Mouse (Mus musculus) megakaryocyte, embryonic 14.5 days (primary cell): Measurements from ENCODE around the gene Kiss1. TPM values are rescaled to one million over a fixed set of nuclear protein-coding genes. Genes with fewer than 3 reads are reported as not detected.

ENCODE experiments used
- H3K27me3 ChIP-seq: replicated peaks from 2 replicates; pipeline ENCODE3; 2012; ENCODE audit warnings: inconsistent platforms
- H3K36me3 ChIP-seq: replicated peaks from 2 replicates; pipeline ENCODE3; 2012; ENCODE audit warnings: low read length, inconsistent platforms, mixed read lengths
- H3K4me1 ChIP-seq: 2 replicates; pipeline ENCODE4 v1.6.1; 2012; ENCODE audit warnings: inconsistent platforms
- H3K4me3 ChIP-seq: replicated peaks from 2 replicates; pipeline ENCODE3; 2012; ENCODE audit warnings: moderate library complexity, mild to moderate bottlenecking, inconsistent platforms
- H3K9me3 ChIP-seq: 2 replicates; pipeline ENCODE4 v1.6.1; 2012; ENCODE audit warnings: inconsistent platforms
- FLI1 ChIP-seq: IDR thresholded peaks from 2 replicates; pipeline ENCODE4 v1.6.1; 2012; ENCODE audit warnings: low read length, inconsistent platforms, mixed read lengths
- GATA1 ChIP-seq: IDR thresholded peaks from 3 replicates; pipeline ENCODE4 v1.6.1; 2012; ENCODE audit warnings: mixed read lengths, low read length, inconsistent platforms, borderline replicate concordance
- polyA plus RNA-seq: library from polyadenylated mRNA; stranded (reverse); fragments of >175 nt; gene quantifications from 2 replicates; pipeline ENCODE4 v1.2.3, GENCODE M21; 2012; ENCODE audit warnings: low replicate concordance; ENCODE audit not compliant: insufficient read depth

The Kiss1 gene
- polyA plus RNA-seq, result not detected in 2 replicates

GRCm38 (mm10) chr1:133321267-133321925, at the start of gene Kiss1:
Gene Kiss1, plus strand, starts transcription at chr1:133321875.
- Histone ChIP-seq H3K36me3 (no peaks in the 10 kb centered on the region), H3K9me3 (peaks cover 21% of the 10 kb centered on the region), H3K27me3 (peaks cover 29% of the 10 kb centered on the region), H3K4me3 (no peak within 1 kb of the TSS), H3K4me1 (no peaks in the 10 kb centered on the region)
- no peak for TF ChIP-seq GATA1
- TF ChIP-seq FLI1, result no peak

GRCm38 (mm10) chr1:133274163-133274562, 47.5 kb upstream of the Kiss1 start:
- H3K36me3 ChIP-seq, result no peaks in the 10 kb centered on the region
- TF ChIP-seq GATA1, result no peak
- no peak for TF ChIP-seq FLI1
- peaks cover 5% of the 10 kb centered on the region; the same call in 1 of the 2 replicates for H3K4me1 ChIP-seq
- peaks cover 81% of the 10 kb centered on the region for H3K27me3 ChIP-seq
- no peak overlapping the region for H3K4me3 ChIP-seq
- no peaks in the 10 kb centered on the region for H3K9me3 ChIP-seq

- TF ChIP-seq FLI1, result no peak
- TF ChIP-seq GATA1, result no peak
- Histone ChIP-seq H3K36me3 (no peaks in the 10 kb centered on the region), H3K27me3 (peaks cover 84% of the 10 kb centered on the region), H3K4me1 (peaks cover 5% of the 10 kb centered on the region; the same call in 1 of the 2 replicates), H3K4me3 (no peak overlapping the region), H3K9me3 (no peaks in the 10 kb centered on the region)
Measured at GRCm38 (mm10) chr1:133276983-133277382, 44.7 kb upstream of the Kiss1 start.

GRCm38 (mm10) chr1:133278539-133278938, 43.1 kb upstream of the Kiss1 start:
- H3K36me3 ChIP-seq, result no peaks in the 10 kb centered on the region

GRCm38 (mm10) chr1:133278946-133279631, 42.6 kb upstream of the Kiss1 start:
- no peaks in the 10 kb centered on the region for H3K9me3 ChIP-seq
- no peaks in the 10 kb centered on the region for H3K36me3 ChIP-seq
- H3K27me3 ChIP-seq, result peaks cover 87% of the 10 kb centered on the region
- TF ChIP-seq GATA1 (no peak), FLI1 (no peak)
- no peak overlapping the region for H3K4me3 ChIP-seq
- peaks cover 5% of the 10 kb centered on the region; the same call in 1 of the 2 replicates for H3K4me1 ChIP-seq

More at GRCm38 (mm10) chr1:133278539-133278938, 43.1 kb upstream of the Kiss1 start:
- Histone ChIP-seq H3K4me3 (no peak overlapping the region), H3K9me3 (no peaks in the 10 kb centered on the region), H3K4me1 (peaks cover 5% of the 10 kb centered on the region; the same call in 1 of the 2 replicates), H3K27me3 (peaks cover 88% of the 10 kb centered on the region)
- no peak for TF ChIP-seq GATA1
- TF ChIP-seq FLI1, result no peak

- H3K4me3 ChIP-seq, result no peak overlapping the region
- peaks cover 83% of the 10 kb centered on the region for H3K27me3 ChIP-seq
- H3K36me3 ChIP-seq, result no peaks in the 10 kb centered on the region
- TF ChIP-seq FLI1 (no peak), GATA1 (no peak)
- H3K9me3 ChIP-seq, result no peaks in the 10 kb centered on the region
- peaks cover 5% of the 10 kb centered on the region; the same call in 1 of the 2 replicates for H3K4me1 ChIP-seq
Measured at GRCm38 (mm10) chr1:133279632-133280093, 42.0 kb upstream of the Kiss1 start.

GRCm38 (mm10) chr1:133280537-133280936, 41.1 kb upstream of the Kiss1 start:
- TF ChIP-seq GATA1 (no peak), FLI1 (no peak)
- H3K4me1 ChIP-seq, result peaks cover 5% of the 10 kb centered on the region; the same call in 1 of the 2 replicates
- no peaks in the 10 kb centered on the region for H3K36me3 ChIP-seq
- H3K9me3 ChIP-seq, result no peaks in the 10 kb centered on the region
- H3K4me3 ChIP-seq, result no peak overlapping the region
- peaks cover 82% of the 10 kb centered on the region for H3K27me3 ChIP-seq

- Histone ChIP-seq H3K27me3 (peaks cover 71% of the 10 kb centered on the region), H3K36me3 (no peaks in the 10 kb centered on the region), H3K4me1 (no peaks in the 10 kb centered on the region), H3K9me3 (no peaks in the 10 kb centered on the region), H3K4me3 (no peak overlapping the region)
- TF ChIP-seq FLI1 (no peak), GATA1 (no peak)
Measured at GRCm38 (mm10) chr1:133285907-133286306, 35.8 kb upstream of the Kiss1 start.

- Histone ChIP-seq H3K4me3 (no peak overlapping the region), H3K4me1 (no peaks in the 10 kb centered on the region), H3K36me3 (no peaks in the 10 kb centered on the region), H3K27me3 (peaks cover 68% of the 10 kb centered on the region), H3K9me3 (no peaks in the 10 kb centered on the region)
- TF ChIP-seq GATA1 (no peak), FLI1 (no peak)
Measured at GRCm38 (mm10) chr1:133287051-133287450, 34.6 kb upstream of the Kiss1 start.

- Histone ChIP-seq H3K4me1 (no peaks in the 10 kb centered on the region), H3K4me3 (no peak overlapping the region), H3K27me3 (peaks cover 65% of the 10 kb centered on the region), H3K9me3 (no peaks in the 10 kb centered on the region), H3K36me3 (no peaks in the 10 kb centered on the region)
- TF ChIP-seq GATA1 (no peak), FLI1 (no peak)
Measured at GRCm38 (mm10) chr1:133287880-133288279, 33.8 kb upstream of the Kiss1 start.

GRCm38 (mm10) chr1:133291888-133292287, 29.8 kb upstream of the Kiss1 start:
- H3K4me1 ChIP-seq, result peaks cover 5% of the 10 kb centered on the region; the same call in 1 of the 2 replicates
- TF ChIP-seq FLI1, result no peak
- TF ChIP-seq GATA1, result no peak
- no peak overlapping the region for H3K4me3 ChIP-seq
- no peaks in the 10 kb centered on the region for H3K9me3 ChIP-seq
- H3K36me3 ChIP-seq, result no peaks in the 10 kb centered on the region
- H3K27me3 ChIP-seq, result peaks cover 67% of the 10 kb centered on the region
